Mouse (Mus musculus): Measurements from ENCODE around the gene Alpi.

The Alpi gene

GRCm38 (mm10) chr1:87059042-87059665 is 42.3 kb downstream of the Alpi start:
- no peak for DNase-seq (ENCODE audit: extremely low spot score, low spot score)

- no peak for DNase-seq (ENCODE audit: extremely low spot score, low spot score)
Observed at GRCm38 (mm10) chr1:87057075-87057474, 44.3 kb downstream of the Alpi start.

GRCm38 (mm10) chr1:87051369-87051768 is 50.0 kb downstream of the Alpi start:
- no peak for DNase-seq (ENCODE audit: extremely low spot score, low spot score)

- DNase-seq (ENCODE audit: extremely low spot score, low spot score): no peak
Observed at GRCm38 (mm10) chr1:87050700-87051099, 50.7 kb downstream of the Alpi start.

- no peak for DNase-seq (ENCODE audit: extremely low spot score, low spot score)
Observed at GRCm38 (mm10) chr1:87050072-87050471, 51.3 kb downstream of the Alpi start.
